Mouse (Mus musculus) frontal cortex, adult (tissue): ENCODE data around the gene Abhd16b.

Experiments used
- ATAC-seq: cut with Nextera tagmentation; 2 replicates; pipeline ENCODE4 v1.9.2; 2017; ENCODE audit warnings: mild to moderate bottlenecking, moderate library complexity, mixed read lengths; ENCODE audit not compliant: low TSS enrichment

Abhd16b gene

GRCm38 (mm10) chr2:181541761-181542380 is 48.9 kb downstream of the Abhd16b start:
- no peak for ATAC-seq
